Mouse (Mus musculus): ENCODE data around the gene Myrip. TPM values are rescaled to one million over a fixed set of nuclear protein-coding genes. Genes with fewer than 3 reads are reported as not detected.
"Not testable (repeated sequence)": the region's sequence is repeated elsewhere in the genome, so short reads cannot be mapped to it uniquely, and the experiment has no call there.

Myrip gene
- total and polyA plus RNA-seq, 3 experiments: 1.5 to 6.2 (median 5.4) TPM

DNA sequence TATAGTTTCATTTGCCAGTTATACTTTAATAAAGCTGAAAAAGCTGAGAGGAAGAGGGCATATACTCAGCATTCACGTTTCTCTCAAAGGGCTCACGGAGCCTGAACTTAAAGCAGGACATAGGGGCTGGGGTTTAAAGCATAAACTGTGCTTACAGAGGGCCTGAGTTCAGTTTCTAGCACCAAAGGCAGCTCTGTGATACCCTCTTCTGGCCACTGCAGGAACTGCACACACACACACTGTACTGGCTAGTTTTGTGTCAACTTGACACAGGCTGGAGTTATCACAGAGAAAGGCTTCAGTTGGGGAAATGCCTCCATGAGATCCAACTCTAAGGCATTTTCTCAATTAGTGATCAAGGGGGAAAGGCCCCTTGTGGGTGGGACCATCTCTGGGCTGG lies 98.2 kb downstream of the Myrip start:
- H3K4me3 ChIP-seq; H3K27ac ChIP-seq; H3K36me3 ChIP-seq (ENCODE audit: control insufficient read depth, insufficient read depth, low read length); intact Hi-C loops (cut with DNase I); H3K9ac ChIP-seq (ENCODE audit: low read depth, low read length); H3K27me3 ChIP-seq (ENCODE audit: control insufficient read depth, insufficient read depth, low read length); H3K79me2 ChIP-seq (replicated peaks; ENCODE audit: control insufficient read depth, insufficient read depth, low read length); H3K4me1 ChIP-seq (ENCODE audit: control insufficient read depth, insufficient read depth, low read length): not testable (repeated sequence)
- TF ChIP-seq CTCF (IDR thresholded peaks at IDR 0.05): peak; percentile 62
- DNase-seq: peak in 1 of 2 experiments; percentile 30
- WGBS: 86% methylated on average over 2 of the region's 2 CpGs

GRCm38 (mm10) chr9:120402368-120402767 lies 101.1 kb downstream of the Myrip start:
- peak in 1 of 2 experiments; percentile 13 for DNase-seq
- no peaks in the 10 kb centered on the region for H3K36me3 ChIP-seq (ENCODE audit: control insufficient read depth, insufficient read depth, low read length)
- H3K4me3 ChIP-seq: no peak overlapping the region
- 59% methylated on average over 3 of the region's 3 CpGs for WGBS
- H3K27ac ChIP-seq: no peak overlapping the region
- no peaks in the 10 kb centered on the region for H3K4me1 ChIP-seq (ENCODE audit: control insufficient read depth, insufficient read depth, low read length)
- intact Hi-C loops (cut with DNase I): no loop called here
- no peak overlapping the region for H3K9ac ChIP-seq (ENCODE audit: low read depth, low read length)
- no peak for TF ChIP-seq EP300 (IDR thresholded peaks at IDR 0.05; ENCODE audit: insufficient read depth, low read depth, low read length)
- TF ChIP-seq CTCF (IDR thresholded peaks at IDR 0.05): no peak
- TF ChIP-seq POLR2A (IDR thresholded peaks at IDR 0.05; ENCODE audit: insufficient read depth, low read depth, low read length): no peak
- H3K27me3 ChIP-seq (ENCODE audit: control insufficient read depth, insufficient read depth, low read length): no peaks in the 10 kb centered on the region
- no peaks in the 10 kb centered on the region for H3K79me2 ChIP-seq (replicated peaks; ENCODE audit: control insufficient read depth, insufficient read depth, low read length)

DNA sequence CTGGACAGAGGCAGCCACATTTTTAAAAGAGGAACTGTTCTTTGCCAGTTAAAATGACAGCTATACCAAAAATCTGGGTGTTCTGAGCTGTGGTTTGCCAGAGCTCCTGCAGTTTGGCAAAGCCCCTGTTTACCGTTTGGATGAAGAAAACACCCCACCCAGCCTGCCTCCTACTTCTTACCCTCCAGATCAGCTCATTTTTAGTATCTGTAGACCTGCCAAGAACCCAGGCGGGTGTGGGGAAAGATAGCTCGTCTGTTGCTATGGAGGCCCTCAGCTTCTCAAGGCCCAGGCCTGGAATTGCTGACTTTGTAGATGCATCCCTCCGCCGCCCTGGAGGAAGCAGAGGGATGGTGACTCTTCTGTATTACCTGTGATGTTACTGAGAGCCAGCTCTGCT lies 102.3 kb downstream of the Myrip start:
- Histone ChIP-seq H3K4me1 (ENCODE audit: control insufficient read depth, insufficient read depth, low read length) (no peaks in the 10 kb centered on the region), H3K9ac (ENCODE audit: low read depth, low read length) (no peak overlapping the region), H3K36me3 (ENCODE audit: control insufficient read depth, insufficient read depth, low read length) (no peaks in the 10 kb centered on the region), H3K27me3 (ENCODE audit: control insufficient read depth, insufficient read depth, low read length) (no peaks in the 10 kb centered on the region), H3K79me2 (replicated peaks; ENCODE audit: control insufficient read depth, insufficient read depth, low read length) (no peaks in the 10 kb centered on the region), H3K27ac (no peak overlapping the region), H3K4me3 (no peak overlapping the region)
- TF ChIP-seq CTCF (IDR thresholded peaks at IDR 0.05) (no peak), POLR2A (IDR thresholded peaks at IDR 0.05; ENCODE audit: insufficient read depth, low read depth, low read length) (no peak), EP300 (IDR thresholded peaks at IDR 0.05; ENCODE audit: insufficient read depth, low read depth, low read length) (no peak)
- peak in 1 of 2 experiments; percentile 15 for DNase-seq
- intact Hi-C loops (cut with DNase I): no loop called here
- 33% methylated on average over 5 of the region's 5 CpGs for WGBS

DNA sequence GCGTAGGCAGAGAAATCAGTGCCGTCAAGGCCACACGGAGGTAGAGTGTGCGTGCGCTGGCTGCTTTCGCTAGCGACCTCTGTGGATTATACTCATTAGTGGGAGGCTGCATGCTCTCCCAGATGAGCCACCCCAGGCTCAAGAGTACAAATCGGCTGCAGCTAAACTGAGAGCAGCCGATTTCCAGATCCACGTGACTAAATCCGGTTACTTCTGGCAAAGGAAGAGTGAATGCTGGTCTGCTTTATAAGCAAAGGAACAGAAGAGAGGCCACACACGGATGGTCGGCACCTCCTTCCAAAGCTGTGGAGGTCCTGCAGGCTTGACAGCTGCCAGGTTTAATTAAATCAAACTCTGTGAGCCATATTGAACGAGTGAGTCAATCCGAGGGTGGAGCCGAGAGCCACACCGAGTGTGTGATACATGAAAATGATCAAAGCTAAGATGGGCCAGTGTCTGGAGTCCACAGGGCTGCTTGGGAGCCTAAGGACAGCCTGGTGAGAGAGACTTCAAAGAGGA lies 108.4 kb downstream of the Myrip start:
- Histone ChIP-seq H3K9ac (ENCODE audit: low read depth, low read length) (no peak overlapping the region), H3K4me3 (no peak overlapping the region)
- TF ChIP-seq CTCF (IDR thresholded peaks at IDR 0.05): no peak
- no peak for TF ChIP-seq EP300 (IDR thresholded peaks at IDR 0.05; ENCODE audit: insufficient read depth, low read depth, low read length)
- TF ChIP-seq POLR2A (IDR thresholded peaks at IDR 0.05; ENCODE audit: insufficient read depth, low read depth, low read length): no peak

GRCm38 (mm10) chr9:120410421-120410820 lies 109.1 kb downstream of the Myrip start:
- Histone ChIP-seq H3K36me3 (ENCODE audit: control insufficient read depth, insufficient read depth, low read length) (no peaks in the 10 kb centered on the region), H3K4me3 (no peak overlapping the region), H3K27ac (no peak overlapping the region), H3K4me1 (ENCODE audit: control insufficient read depth, insufficient read depth, low read length) (no peaks in the 10 kb centered on the region), H3K27me3 (ENCODE audit: control insufficient read depth, insufficient read depth, low read length) (no peaks in the 10 kb centered on the region), H3K9ac (ENCODE audit: low read depth, low read length) (no peak overlapping the region), H3K79me2 (replicated peaks; ENCODE audit: control insufficient read depth, insufficient read depth, low read length) (no peaks in the 10 kb centered on the region)
- TF ChIP-seq POLR2A (IDR thresholded peaks at IDR 0.05; ENCODE audit: insufficient read depth, low read depth, low read length) (no peak), CTCF (IDR thresholded peaks at IDR 0.05) (peak; percentile 78), EP300 (IDR thresholded peaks at IDR 0.05; ENCODE audit: insufficient read depth, low read depth, low read length) (no peak)
- WGBS: 24% methylated on average over 5 of the region's 5 CpGs
- intact Hi-C loops (cut with DNase I): no loop called here
- DNase-seq: peak in 1 of 2 experiments; percentile 38

More for the DNA sequence above, 108.4 kb downstream of the Myrip start:
- Histone ChIP-seq H3K79me2 (replicated peaks; ENCODE audit: control insufficient read depth, insufficient read depth, low read length) (no peaks in the 10 kb centered on the region), H3K27me3 (ENCODE audit: control insufficient read depth, insufficient read depth, low read length) (no peaks in the 10 kb centered on the region), H3K4me1 (ENCODE audit: control insufficient read depth, insufficient read depth, low read length) (no peaks in the 10 kb centered on the region), H3K36me3 (ENCODE audit: control insufficient read depth, insufficient read depth, low read length) (no peaks in the 10 kb centered on the region), H3K27ac (no peak overlapping the region)
- no peak for DNase-seq
- WGBS: 82% methylated on average over 17 of the region's 17 CpGs
- intact Hi-C loops (cut with DNase I): no loop called here

DNA sequence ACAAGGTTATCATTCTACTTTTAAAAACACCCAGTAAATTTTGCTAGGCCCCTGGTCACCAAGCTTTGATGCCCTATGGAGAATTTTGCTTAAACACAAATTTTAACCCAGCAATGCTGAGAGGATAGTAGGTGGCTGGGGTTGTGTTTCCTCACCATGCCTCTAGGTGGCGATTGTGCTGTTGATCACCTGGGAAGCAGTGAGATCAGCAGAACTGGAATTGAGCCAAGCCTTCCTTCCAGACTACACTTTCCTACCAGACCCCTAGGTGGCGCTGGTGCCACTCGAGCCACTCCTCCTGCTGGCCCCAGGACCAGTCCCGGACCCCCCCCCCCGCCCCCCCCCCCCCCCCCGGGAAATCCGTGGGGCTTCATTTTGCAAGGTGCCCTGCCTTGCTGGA lies 114.2 kb downstream of the Myrip start:
- Histone ChIP-seq H3K9ac (ENCODE audit: low read depth, low read length) (no peak overlapping the region), H3K27ac (no peak overlapping the region), H3K4me3 (no peak overlapping the region), H3K4me1 (ENCODE audit: control insufficient read depth, insufficient read depth, low read length) (no peaks in the 10 kb centered on the region), H3K79me2 (replicated peaks; ENCODE audit: control insufficient read depth, insufficient read depth, low read length) (no peaks in the 10 kb centered on the region), H3K36me3 (ENCODE audit: control insufficient read depth, insufficient read depth, low read length) (no peaks in the 10 kb centered on the region), H3K27me3 (ENCODE audit: control insufficient read depth, insufficient read depth, low read length) (no peaks in the 10 kb centered on the region)
- 1% methylated on average over 7 of the region's 7 CpGs for WGBS
- intact Hi-C loops (cut with DNase I): no loop called here
- TF ChIP-seq EP300 (IDR thresholded peaks at IDR 0.05; ENCODE audit: insufficient read depth, low read depth, low read length) (0 out of 2 replicates have a peak, but pooled peaks have one; percentile 43), CTCF (IDR thresholded peaks at IDR 0.05) (peak; percentile 82), POLR2A (IDR thresholded peaks at IDR 0.05; ENCODE audit: insufficient read depth, low read depth, low read length) (no peak)
- DNase-seq: peak; percentile 62 to 65

All from heart, adult 2 months (tissue).